Mouse (Mus musculus): Measurements from ENCODE around the gene Prkce.

DNA sequence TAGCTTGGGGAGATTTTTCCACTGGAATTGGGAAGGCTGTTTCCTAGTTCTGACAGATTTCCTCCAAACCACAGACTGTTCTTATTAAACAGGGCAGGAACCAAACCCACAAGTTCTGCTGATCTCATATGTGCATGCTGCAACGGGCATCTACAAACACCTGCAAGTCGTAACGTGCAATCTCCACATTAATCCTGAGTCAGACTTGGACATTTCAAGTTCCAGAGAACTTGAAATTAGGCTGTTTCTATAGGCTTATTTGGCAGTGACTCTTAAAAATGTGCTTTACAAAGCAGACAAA, 277.8 kb downstream of the Prkce start:
- TF ChIP-seq EP300 (IDR thresholded peaks at IDR 0.05; ENCODE audit: low read depth) = no peak
- no peak for TF ChIP-seq CTCF (IDR thresholded peaks at IDR 0.05; ENCODE audit: low read depth)
